In the genomic region with DNA sequence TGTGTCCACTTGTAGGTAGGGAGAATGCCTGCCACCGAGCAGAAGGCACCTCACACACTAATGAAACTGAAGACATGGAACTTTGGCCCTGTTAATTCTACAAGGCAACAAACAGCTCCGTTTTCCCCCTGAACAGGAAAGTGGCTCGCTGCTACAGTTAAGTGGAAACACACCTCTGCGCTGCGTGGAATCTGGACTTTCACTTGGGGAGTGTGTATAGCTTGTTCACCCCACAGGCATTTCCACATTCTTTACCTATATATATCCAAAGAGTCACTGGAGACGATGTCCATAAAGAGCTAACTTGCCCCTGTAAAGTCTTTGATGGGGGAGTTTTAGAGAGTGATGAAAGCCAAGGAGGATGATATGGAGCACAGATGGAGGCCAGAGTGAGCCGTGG, we compare ENCODE assay signal across 17 mouse cellular contexts.
A peak's percentile ranks its signal among the peaks of the same experiment; 100 is the strongest.
DNase-seq lines count a peak whose midpoint lies in the region; ATAC-seq lines count a peak whose summit lies in the region.
"Had no signal": no experiment of that assay in that cellular context is flagged by ENCODE, and none has a peak within 500 bp of the region (broad histone marks: within the 10 kb centered on the region; RNA-seq: fewer than 3 reads in every experiment).

No protein-coding gene starts in this region.

- 55% methylated on average over 7 of the region's 7 CpGs for WGBS in heart, embryonic 11.5 days (ENCODE audit: insufficient replicate concordance)
- WGBS in embryonic facial prominence, embryonic 13.5 days, result 18% methylated on average over 7 of the region's 7 CpGs
- WGBS in limb, embryonic 10.5 days, result 31% methylated on average over 7 of the region's 7 CpGs

- no peak overlapping the region for H3K9ac ChIP-seq in heart, embryonic 11.5 days (ENCODE audit: low read depth, low read length)
- H3K9ac ChIP-seq in embryonic facial prominence, embryonic 13.5 days, result peak overlapping the region; percentile 52; the same call in 1 of the 2 replicates
- H3K9ac ChIP-seq: forebrain, embryonic 15.5 days; heart, embryonic 13.5 days; hindbrain, embryonic 13.5 days had no signal

- H3K4me2 ChIP-seq in heart, embryonic 11.5 days, result no peak overlapping the region
- H3K4me2 ChIP-seq in embryonic facial prominence, embryonic 13.5 days, result no peak overlapping the region
- H3K4me2 ChIP-seq: forebrain, embryonic 15.5 days; heart, embryonic 13.5 days; hindbrain, embryonic 13.5 days had no signal

- intact Hi-C loops in heart, postnatal 14 days (cut with DNase I), result no loop called here
- intact Hi-C loops in left cerebral cortex, postnatal 25 days (cut with DNase I), result no loop called here

- H3K27ac ChIP-seq in heart, embryonic 11.5 days (ENCODE audit: low read depth, low read length), result 0 out of 2 replicates have a peak overlapping the region, but pooled peaks have one; percentile 5
- peak overlapping the region; percentile 48; the same call in 1 of the 2 replicates for H3K27ac ChIP-seq in embryonic facial prominence, embryonic 13.5 days
- 0 out of 2 replicates have a peak overlapping the region, but pooled peaks have one; percentile 19 for H3K27ac ChIP-seq in limb, embryonic 10.5 days
- H3K27ac ChIP-seq: forebrain, embryonic 15.5 days; heart, adult 2 months; heart, embryonic 13.5 days; hindbrain, embryonic 13.5 days; hindbrain, postnatal 0 days had no signal

- no peak for DNase-seq in heart, postnatal 14 days
- DNase-seq in limb, embryonic 10.5 days (ENCODE audit: low spot score), result no peak
- DNase-seq in left cerebral cortex, postnatal 25 days (ENCODE audit: low spot score in 2 of 2), result no peak
- no peak for DNase-seq in right cerebral cortex, adult 2 months (ENCODE audit: low spot score in 2 of 2)
- no peak for DNase-seq in thymus, postnatal 4 days
- DNase-seq: adrenal gland, postnatal 25 days; cerebellum, adult 8-10 months; cerebellum, postnatal 14 days; embryo, embryonic 11 days; gastrocnemius, postnatal 14 days; heart, adult 2 months had no signal

- no peak overlapping the region for H3K4me3 ChIP-seq in heart, embryonic 11.5 days (ENCODE audit: low read depth, low read length)
- H3K4me3 ChIP-seq in embryonic facial prominence, embryonic 13.5 days, result no peak overlapping the region
- no peak overlapping the region for H3K4me3 ChIP-seq in limb, embryonic 10.5 days
- H3K4me3 ChIP-seq: forebrain, embryonic 15.5 days; heart, adult 2 months; heart, embryonic 13.5 days; hindbrain, embryonic 13.5 days had no signal

- ATAC-seq in heart, embryonic 11.5 days (replicated peaks; ENCODE audit: insufficient number of reproducible peaks, low FRiP score, low TSS enrichment), result no peak
- no peak for ATAC-seq in embryonic facial prominence, embryonic 13.5 days (ENCODE audit: insufficient number of reproducible peaks, insufficient read depth, low FRiP score, low TSS enrichment, low read depth)
- ATAC-seq: forebrain, embryonic 15.5 days; hindbrain, postnatal 0 days had no signal

- no peaks in the 10 kb centered on the region for H3K36me3 ChIP-seq in heart, embryonic 11.5 days (ENCODE audit: control insufficient read depth, insufficient read depth, low read length)
- peaks cover 42% of the 10 kb centered on the region for H3K36me3 ChIP-seq in embryonic facial prominence, embryonic 13.5 days
- H3K36me3 ChIP-seq in limb, embryonic 10.5 days, result peaks cover 12% of the 10 kb centered on the region; the same call in 1 of the 2 replicates

- no peaks in the 10 kb centered on the region for H3K27me3 ChIP-seq in heart, embryonic 11.5 days (ENCODE audit: control insufficient read depth, insufficient read depth, low read length)
- H3K27me3 ChIP-seq in embryonic facial prominence, embryonic 13.5 days, result no peaks in the 10 kb centered on the region
- H3K27me3 ChIP-seq in limb, embryonic 10.5 days (ENCODE audit: low read depth, poor library complexity, severe bottlenecking), result peaks cover 32% of the 10 kb centered on the region
- H3K27me3 ChIP-seq: forebrain, embryonic 15.5 days; heart, embryonic 13.5 days; hindbrain, embryonic 13.5 days had no signal

- H3K4me1 ChIP-seq in heart, embryonic 11.5 days (ENCODE audit: control insufficient read depth, insufficient read depth, low read length), result peaks cover 15% of the 10 kb centered on the region
- H3K4me1 ChIP-seq in embryonic facial prominence, embryonic 13.5 days, result peaks cover 16% of the 10 kb centered on the region
- peaks cover 43% of the 10 kb centered on the region for H3K4me1 ChIP-seq in limb, embryonic 10.5 days
- H3K4me1 ChIP-seq: forebrain, embryonic 15.5 days had no signal

- no peaks in the 10 kb centered on the region for H3K9me3 ChIP-seq in heart, embryonic 11.5 days (replicated peaks; ENCODE audit: control insufficient read depth, low read length)
- no peaks in the 10 kb centered on the region for H3K9me3 ChIP-seq in embryonic facial prominence, embryonic 13.5 days
- H3K9me3 ChIP-seq in limb, embryonic 10.5 days (replicated peaks), result no peaks in the 10 kb centered on the region
- H3K9me3 ChIP-seq: forebrain, embryonic 15.5 days; heart, embryonic 13.5 days; hindbrain, embryonic 13.5 days had no signal
